Mouse (Mus musculus) c-Kit-negative CD71-positive TER-119-positive erythroid progenitor cells, embryonic 14.5 days (primary cell): ENCODE data around the gene Adamts13.

Source experiments
- DNase-seq: peaks from one replicate; pipeline ENCODE4 v3.0.0-alpha.2; 2013; ENCODE audit warnings: low read depth, low spot score

Adamts13 gene

GRCm38 (mm10) chr2:26967262-26967661, 6.0 kb upstream of the Adamts13 start:
- no peak for DNase-seq

GRCm38 (mm10) chr2:26973960-26974359, 744 bp downstream of the Adamts13 start:
- DNase-seq, result no peak

- DNase-seq, result no peak
Observed at GRCm38 (mm10) chr2:26980361-26980760, 7.1 kb downstream of the Adamts13 start.

- no peak for DNase-seq
Observed at GRCm38 (mm10) chr2:26984179-26984578, 11.0 kb downstream of the Adamts13 start.

GRCm38 (mm10) chr2:26984640-26985039, 11.4 kb downstream of the Adamts13 start:
- no peak for DNase-seq

- DNase-seq, result no peak
Observed at GRCm38 (mm10) chr2:26993936-26994335, 20.7 kb downstream of the Adamts13 start.

- no peak for DNase-seq
Observed at GRCm38 (mm10) chr2:26997498-26997897, 24.3 kb downstream of the Adamts13 start.

GRCm38 (mm10) chr2:26997993-26998392, 24.8 kb downstream of the Adamts13 start:
- DNase-seq, result no peak

GRCm38 (mm10) chr2:27006255-27006654, 33.0 kb downstream of the Adamts13 start:
- no peak for DNase-seq

GRCm38 (mm10) chr2:27007701-27008100, 34.5 kb downstream of the Adamts13 start:
- DNase-seq, result no peak

- peak; percentile 34 for DNase-seq
Observed at GRCm38 (mm10) chr2:27009714-27010244, 36.6 kb downstream of the Adamts13 start, which contains the start of gene Cacfd1. Gene Cacfd1 (plus strand): TSS chr2:27009926.

GRCm38 (mm10) chr2:27017802-27018201, 44.6 kb downstream of the Adamts13 start:
- peak; percentile 44 for DNase-seq

- DNase-seq, result no peak
Observed at GRCm38 (mm10) chr2:27019530-27019929, 46.3 kb downstream of the Adamts13 start.

- no peak for DNase-seq
Observed at GRCm38 (mm10) chr2:27021103-27021502, 47.9 kb downstream of the Adamts13 start.

- DNase-seq, result no peak
Observed at GRCm38 (mm10) chr2:27022612-27023011, 49.4 kb downstream of the Adamts13 start.

GRCm38 (mm10) chr2:27024136-27024535, 50.9 kb downstream of the Adamts13 start:
- DNase-seq, result no peak

GRCm38 (mm10) chr2:27025545-27025944, 52.3 kb downstream of the Adamts13 start:
- no peak for DNase-seq

GRCm38 (mm10) chr2:27026332-27026731, 53.1 kb downstream of the Adamts13 start:
- DNase-seq, result no peak

- DNase-seq, result no peak
Observed at GRCm38 (mm10) chr2:27026857-27027617, 53.8 kb downstream of the Adamts13 start.

- peak; percentile 21 for DNase-seq
Observed at GRCm38 (mm10) chr2:27027618-27028436, 54.6 kb downstream of the Adamts13 start, which contains the start of gene Slc2a6. Gene Slc2a6 (minus strand): TSS chr2:27027998.

- DNase-seq, result no peak
Observed at GRCm38 (mm10) chr2:27028437-27029015, 55.3 kb downstream of the Adamts13 start.

GRCm38 (mm10) chr2:27032361-27032760, 59.1 kb downstream of the Adamts13 start:
- DNase-seq, result no peak
